Mouse (Mus musculus): ENCODE results near the gene Rinl. TPM values are rescaled to one million over a fixed set of nuclear protein-coding genes. Genes with fewer than 3 reads are reported as not detected.
A peak's percentile ranks its signal among the peaks of the same experiment; 100 is the strongest.

Rinl gene
- polyA plus RNA-seq, 1 experiment from 2014 or later = 12.0 TPM

DNA sequence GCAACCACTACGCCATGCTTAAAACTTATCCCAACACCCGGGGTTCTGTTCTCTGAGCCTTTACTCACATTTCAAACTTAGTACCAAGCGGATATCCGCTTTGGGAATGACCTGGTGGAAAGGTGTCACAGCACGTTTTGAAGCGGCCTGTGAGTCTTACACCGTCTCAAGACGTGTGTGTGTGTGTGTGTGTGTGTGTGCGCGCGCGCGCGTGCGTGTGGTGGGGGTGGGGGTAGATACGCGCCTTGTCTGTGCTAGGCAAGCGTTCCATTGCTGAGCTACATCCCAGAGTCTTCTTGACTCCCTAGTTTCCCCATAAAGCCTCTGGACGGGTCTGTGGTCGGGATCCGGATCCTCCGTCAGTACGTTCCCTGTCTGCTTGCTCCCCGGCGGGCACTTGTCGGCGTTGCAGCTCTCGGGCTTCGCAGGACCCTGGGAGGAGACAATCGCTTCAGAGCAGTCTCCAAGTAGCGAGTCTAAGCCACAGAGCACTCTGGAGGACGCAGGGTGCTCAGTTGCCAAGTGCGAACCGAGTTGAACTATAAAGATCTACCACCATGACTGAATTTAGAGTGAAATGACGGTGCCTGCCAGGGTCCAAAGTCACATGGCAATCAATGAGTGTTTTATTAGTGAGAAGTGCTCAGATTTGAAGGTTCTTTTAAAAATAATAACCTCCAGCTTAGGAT is 20.8 kb downstream of the Rinl start:
- WGBS (ENCODE audit: insufficient replicate concordance) = under 1% methylated on average over 35 of the region's 35 CpGs
- peak overlapping the region; percentile 95 for H3K4me2 ChIP-seq
- H3K9me3 ChIP-seq (replicated peaks) = no peaks in the 10 kb centered on the region
- peak; percentile 53 for DNase-seq
- H3K36me3 ChIP-seq = peaks cover 30% of the 10 kb centered on the region
- peak overlapping the region; percentile 93 for H3K9ac ChIP-seq
- peaks cover 49% of the 10 kb centered on the region for H3K4me1 ChIP-seq (replicated peaks)
- peak overlapping the region; percentile 84 for H3K4me3 ChIP-seq (replicated peaks)
- H3K27me3 ChIP-seq = no peaks in the 10 kb centered on the region
- peak; percentile 33 for ATAC-seq (ENCODE audit: low read depth)
- H3K27ac ChIP-seq = peak overlapping the region; percentile 99

DNA sequence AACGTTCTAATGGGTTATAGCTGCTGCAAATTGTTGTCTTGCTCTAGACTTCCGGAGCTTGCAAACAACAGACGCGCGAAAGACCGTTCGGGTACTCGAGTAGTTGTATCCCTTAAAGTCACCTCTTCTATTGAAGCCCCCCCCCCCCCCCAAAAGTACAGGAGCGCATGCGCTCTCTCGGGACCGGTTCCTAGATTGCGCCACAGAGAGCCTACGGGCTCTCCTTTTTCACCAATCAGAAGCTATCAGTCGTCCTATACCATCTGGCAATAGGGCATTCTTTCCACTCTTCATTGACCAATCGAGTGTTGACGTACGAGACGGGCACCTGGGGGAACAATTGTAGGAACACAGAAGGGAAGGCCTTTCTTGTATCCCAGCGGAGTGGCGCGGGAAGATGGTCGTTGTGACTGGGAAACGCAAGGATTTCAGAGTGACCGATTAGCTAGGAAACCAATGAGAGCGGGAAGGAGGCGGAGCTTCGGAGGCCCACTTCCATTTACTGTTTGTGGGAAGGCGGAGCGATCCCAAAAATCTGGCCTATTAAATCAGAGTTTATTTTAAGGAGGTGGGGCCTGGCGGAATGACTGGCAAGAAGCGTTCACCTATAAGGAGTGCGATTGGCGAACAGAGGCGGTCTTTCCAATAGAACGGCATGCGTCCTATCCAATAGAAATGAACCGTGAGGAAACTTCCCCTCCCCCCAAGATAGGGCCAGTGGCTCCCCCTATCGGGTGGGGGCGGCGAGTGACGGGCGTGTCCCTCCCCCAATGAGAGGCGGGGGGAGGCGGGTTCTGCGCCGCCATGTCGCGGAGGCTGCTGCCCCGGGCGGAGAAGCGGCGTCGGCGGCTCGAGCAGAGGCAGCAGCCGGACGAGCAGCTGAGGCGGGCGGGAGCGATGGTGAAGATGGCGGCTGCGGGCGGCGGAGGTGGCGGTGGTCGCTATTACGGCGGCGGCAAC is 21.6 kb downstream of the Rinl start:
- no peaks in the 10 kb centered on the region for H3K9me3 ChIP-seq (replicated peaks)
- H3K27ac ChIP-seq = peak overlapping the region; percentile 99
- WGBS (ENCODE audit: insufficient replicate concordance) = under 1% methylated on average over 70 of the region's 70 CpGs
- ATAC-seq (ENCODE audit: low read depth) (peak; percentile 86), DNase-seq (peak; percentile 98)
- peaks cover 54% of the 10 kb centered on the region for H3K4me1 ChIP-seq (replicated peaks)
- H3K9ac ChIP-seq = peak overlapping the region; percentile 93
- H3K27me3 ChIP-seq = no peaks in the 10 kb centered on the region
- H3K36me3 ChIP-seq = peaks cover 38% of the 10 kb centered on the region
- peak overlapping the region; percentile 86 for H3K4me3 ChIP-seq (replicated peaks)
- H3K4me2 ChIP-seq = peak overlapping the region; percentile 95

DNA sequence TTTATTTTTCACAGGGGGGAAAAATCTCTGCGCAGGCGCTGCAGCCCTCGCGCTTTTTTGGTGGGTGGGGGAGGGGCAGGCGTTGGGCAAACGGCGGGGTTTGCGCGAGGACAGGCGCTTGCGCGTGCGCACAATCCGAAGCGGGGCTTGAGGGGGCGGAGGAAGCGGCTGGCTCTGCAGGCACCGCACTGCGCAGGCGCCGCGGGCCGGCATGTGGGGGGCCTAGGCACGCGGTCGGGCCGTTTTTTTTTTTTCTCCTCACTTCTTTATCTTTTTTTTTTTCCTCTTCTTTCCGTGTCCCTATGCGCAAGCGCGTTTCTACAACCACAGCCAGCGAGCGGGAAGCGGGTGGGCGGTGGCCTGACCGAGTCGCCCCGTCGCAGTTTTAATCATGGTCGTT is 22.5 kb downstream of the Rinl start:
- Histone ChIP-seq H3K4me2 (peak overlapping the region; percentile 89), H3K27ac (peak overlapping the region; percentile 95), H3K4me3 (replicated peaks) (peak overlapping the region; percentile 86), H3K36me3 (peaks cover 46% of the 10 kb centered on the region), H3K9ac (peak overlapping the region; percentile 86), H3K9me3 (replicated peaks) (no peaks in the 10 kb centered on the region), H3K4me1 (replicated peaks) (peaks cover 62% of the 10 kb centered on the region), H3K27me3 (no peaks in the 10 kb centered on the region)
- WGBS (ENCODE audit: insufficient replicate concordance) = under 1% methylated on average over 40 of the region's 40 CpGs
- peak; percentile 91 for DNase-seq
- peak; percentile 47 for ATAC-seq (ENCODE audit: low read depth)

DNA sequence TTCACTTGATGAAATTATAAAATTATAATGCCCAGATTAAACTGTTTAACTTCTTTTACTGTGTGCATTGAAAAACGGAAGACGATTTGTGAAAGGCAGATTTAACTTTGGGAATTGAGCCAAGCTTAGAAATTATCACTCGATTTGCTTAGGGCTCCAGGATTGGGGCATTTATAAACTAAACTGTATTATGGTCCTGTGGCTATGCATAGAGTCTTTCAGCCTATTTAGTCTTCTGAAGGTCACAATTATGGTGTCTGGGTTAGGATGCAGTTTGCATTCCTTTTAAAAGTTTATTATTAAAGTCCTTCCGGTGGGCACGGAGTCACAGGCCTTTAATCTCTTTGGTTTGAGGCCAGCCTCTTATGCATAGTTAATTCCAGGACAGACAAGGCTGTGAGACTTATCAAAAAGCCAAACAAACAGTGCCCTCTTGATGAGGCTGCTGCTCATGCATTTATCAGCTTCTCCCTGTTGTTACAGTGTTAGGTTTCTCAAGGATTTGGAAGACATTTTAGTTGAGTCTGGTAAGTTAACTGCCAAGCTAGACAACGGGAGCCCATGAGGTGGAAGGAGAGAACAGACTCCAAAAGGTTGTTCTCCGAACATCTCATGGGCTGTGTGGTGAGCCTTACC is 23.0 kb downstream of the Rinl start:
- 9% methylated on average over 7 of the region's 7 CpGs for WGBS (ENCODE audit: insufficient replicate concordance)
- DNase-seq = no peak
- Histone ChIP-seq H3K36me3 (peaks cover 52% of the 10 kb centered on the region), H3K27me3 (no peaks in the 10 kb centered on the region), H3K9me3 (replicated peaks) (no peaks in the 10 kb centered on the region), H3K27ac (peak overlapping the region; percentile 95), H3K4me2 (peak overlapping the region; percentile 89), H3K4me1 (replicated peaks) (peaks cover 66% of the 10 kb centered on the region), H3K4me3 (replicated peaks) (peak overlapping the region; percentile 86), H3K9ac (peak overlapping the region; percentile 86)
- ATAC-seq (ENCODE audit: low read depth) = no peak

DNA sequence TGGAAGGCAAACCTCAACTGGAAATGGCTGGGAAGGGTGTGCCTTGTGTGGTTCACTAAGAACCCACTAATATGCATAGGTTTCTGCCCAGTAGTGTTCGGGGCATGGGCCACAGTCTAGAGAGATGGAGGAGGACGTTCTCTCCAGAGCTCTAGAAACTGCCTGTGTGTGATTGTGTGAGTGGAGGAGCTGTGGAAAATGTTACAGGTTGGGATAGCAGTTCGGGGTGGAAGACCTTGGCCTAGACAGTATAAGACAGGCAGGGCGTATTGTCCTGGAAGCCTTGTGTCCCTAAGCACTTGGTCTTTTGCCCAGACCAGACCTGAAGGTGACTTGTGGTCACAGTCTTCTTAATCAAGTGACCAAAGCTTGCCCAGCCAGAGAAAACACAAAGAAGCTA is 23.7 kb downstream of the Rinl start:
- Histone ChIP-seq H3K4me2 (peak overlapping the region; percentile 89), H3K4me1 (replicated peaks) (peaks cover 69% of the 10 kb centered on the region), H3K4me3 (replicated peaks) (peak overlapping the region; percentile 86), H3K9ac (peak overlapping the region; percentile 86), H3K9me3 (replicated peaks) (no peaks in the 10 kb centered on the region), H3K36me3 (peaks cover 58% of the 10 kb centered on the region), H3K27me3 (no peaks in the 10 kb centered on the region), H3K27ac (peak overlapping the region; percentile 95)
- ATAC-seq (ENCODE audit: low read depth) (no peak), DNase-seq (no peak)
- 54% methylated on average over 4 of the region's 4 CpGs for WGBS (ENCODE audit: insufficient replicate concordance)

DNA sequence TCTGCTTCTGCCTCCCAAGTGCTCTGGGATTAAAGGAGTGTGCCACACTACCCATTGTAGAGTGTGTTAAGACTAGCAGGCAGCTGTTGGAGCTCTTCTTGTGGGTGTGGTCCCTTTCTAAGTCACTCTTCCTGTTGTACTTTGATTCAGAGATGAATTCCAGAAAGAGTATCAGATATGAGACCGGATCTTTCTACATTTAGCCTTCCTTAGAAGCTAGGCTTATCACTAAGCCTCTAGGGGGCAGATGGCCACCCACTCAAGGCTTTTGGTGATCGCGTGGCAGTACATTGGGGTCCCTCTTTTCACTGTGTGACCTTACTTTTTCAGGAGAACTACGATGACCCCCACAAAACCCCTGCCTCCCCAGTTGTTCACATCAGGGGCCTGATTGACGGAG is 24.2 kb downstream of the Rinl start:
- ATAC-seq (ENCODE audit: low read depth) = no peak

DNA sequence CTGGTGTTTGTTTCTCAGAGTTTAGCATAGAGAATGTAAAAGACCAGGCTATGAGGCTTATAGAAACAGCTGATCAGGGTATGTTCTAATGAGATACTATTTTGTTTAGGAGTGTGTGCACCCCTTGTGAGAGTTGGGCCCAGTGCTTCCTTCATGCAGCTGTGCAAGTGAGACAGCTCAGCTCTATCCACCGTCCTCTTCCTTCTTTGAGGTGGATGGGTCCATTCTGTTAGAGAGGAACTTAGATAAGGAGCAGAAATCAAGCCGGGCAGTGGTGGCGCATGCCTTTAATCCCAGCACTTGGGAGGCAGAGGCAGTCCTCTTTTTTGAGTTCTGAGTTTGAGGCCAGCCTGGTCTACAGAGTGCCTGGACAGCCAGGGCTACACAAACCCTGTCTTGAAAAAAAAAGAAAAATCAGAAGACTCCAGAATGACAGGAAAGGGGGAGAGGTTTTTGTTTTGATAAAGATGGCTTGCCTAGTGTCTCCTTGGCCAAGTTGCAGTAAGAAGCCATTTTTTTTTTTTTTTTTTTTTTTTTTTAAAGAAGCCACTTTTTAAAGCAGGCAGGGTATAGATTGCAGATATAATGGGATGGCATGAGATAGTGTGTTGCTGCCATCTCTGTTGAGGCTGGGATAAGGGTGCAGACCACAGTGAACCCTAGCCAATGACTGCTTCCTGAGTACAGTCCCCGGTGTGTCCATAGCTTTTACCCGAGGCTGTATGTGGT is 25.7 kb downstream of the Rinl start:
- Histone ChIP-seq H3K4me1 (replicated peaks) (peaks cover 77% of the 10 kb centered on the region), H3K27me3 (no peaks in the 10 kb centered on the region), H3K4me3 (replicated peaks) (no peak overlapping the region), H3K9ac (0 out of 2 replicates have a peak overlapping the region, but pooled peaks have one; percentile 86), H3K4me2 (peak overlapping the region; percentile 89), H3K9me3 (replicated peaks) (no peaks in the 10 kb centered on the region), H3K27ac (peak overlapping the region; percentile 95; the same call in 1 of the 2 replicates), H3K36me3 (peaks cover 79% of the 10 kb centered on the region)
- ATAC-seq (ENCODE audit: low read depth) = no peak
- 59% methylated on average over 5 of the region's 5 CpGs for WGBS (ENCODE audit: insufficient replicate concordance)
- no peak for DNase-seq

More for the DNA sequence above, 24.2 kb downstream of the Rinl start:
- DNase-seq = no peak
- Histone ChIP-seq H3K4me3 (replicated peaks) (peak overlapping the region; percentile 86), H3K4me1 (replicated peaks) (peaks cover 69% of the 10 kb centered on the region), H3K36me3 (peaks cover 64% of the 10 kb centered on the region), H3K9me3 (replicated peaks) (no peaks in the 10 kb centered on the region), H3K27me3 (no peaks in the 10 kb centered on the region), H3K4me2 (peak overlapping the region; percentile 89), H3K9ac (peak overlapping the region; percentile 86), H3K27ac (peak overlapping the region; percentile 95)
- 68% methylated on average over 5 of the region's 5 CpGs for WGBS (ENCODE audit: insufficient replicate concordance)

DNA sequence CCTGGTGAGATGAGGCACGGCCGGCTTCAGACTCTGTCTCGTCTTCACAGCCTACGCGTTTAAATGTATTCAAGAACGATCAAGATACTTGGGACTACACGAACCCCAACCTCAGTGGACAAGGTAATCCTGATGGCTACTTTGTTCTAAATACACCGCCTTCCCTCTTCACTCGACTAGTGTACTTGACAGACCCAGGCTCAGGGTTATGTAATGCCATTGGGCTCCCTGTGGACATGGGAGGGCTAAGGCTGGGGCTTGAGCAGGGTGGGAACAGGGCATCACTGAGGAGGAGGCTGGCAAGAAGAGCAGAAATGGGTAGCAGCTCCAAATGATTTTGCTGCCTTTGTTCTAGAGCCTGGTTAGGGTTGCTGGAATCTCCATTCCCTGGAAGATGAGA is 26.5 kb downstream of the Rinl start:
- Histone ChIP-seq H3K4me2 (no peak overlapping the region), H3K36me3 (peaks cover 86% of the 10 kb centered on the region), H3K9me3 (replicated peaks) (no peaks in the 10 kb centered on the region), H3K9ac (no peak overlapping the region), H3K27ac (no peak overlapping the region), H3K27me3 (no peaks in the 10 kb centered on the region), H3K4me3 (replicated peaks) (no peak overlapping the region), H3K4me1 (replicated peaks) (peaks cover 85% of the 10 kb centered on the region)
- DNase-seq (no peak), ATAC-seq (ENCODE audit: low read depth) (no peak)
- 90% methylated on average over 9 of the region's 9 CpGs for WGBS (ENCODE audit: insufficient replicate concordance)

DNA sequence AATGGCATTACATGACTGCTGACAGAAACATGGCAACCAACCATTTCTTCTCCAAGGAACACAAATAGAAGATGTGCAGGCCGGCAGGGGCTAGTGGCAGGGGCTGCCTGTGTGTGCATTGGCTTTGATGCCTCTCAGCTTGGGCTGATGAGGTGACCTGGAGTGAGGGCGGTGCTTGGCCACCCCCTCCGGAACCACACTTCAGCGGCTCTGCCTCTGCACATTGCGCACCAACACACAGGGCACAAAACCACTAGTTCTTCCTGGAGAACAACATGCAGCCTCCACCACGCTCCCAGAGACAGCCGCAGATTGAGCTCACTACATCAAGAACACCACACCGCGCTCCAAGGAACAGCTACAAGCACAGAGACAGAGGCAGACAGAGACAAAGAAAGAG is 27.4 kb downstream of the Rinl start:
- Histone ChIP-seq H3K4me2 (no peak overlapping the region), H3K9me3 (replicated peaks) (no peaks in the 10 kb centered on the region), H3K9ac (no peak overlapping the region), H3K4me3 (replicated peaks) (no peak overlapping the region), H3K27ac (no peak overlapping the region), H3K27me3 (no peaks in the 10 kb centered on the region), H3K4me1 (replicated peaks) (peaks cover 94% of the 10 kb centered on the region), H3K36me3 (peaks cover 96% of the 10 kb centered on the region)
- DNase-seq = no peak
- 83% methylated on average over 9 of the region's 9 CpGs for WGBS (ENCODE audit: insufficient replicate concordance)
- ATAC-seq (ENCODE audit: low read depth) = no peak

DNA sequence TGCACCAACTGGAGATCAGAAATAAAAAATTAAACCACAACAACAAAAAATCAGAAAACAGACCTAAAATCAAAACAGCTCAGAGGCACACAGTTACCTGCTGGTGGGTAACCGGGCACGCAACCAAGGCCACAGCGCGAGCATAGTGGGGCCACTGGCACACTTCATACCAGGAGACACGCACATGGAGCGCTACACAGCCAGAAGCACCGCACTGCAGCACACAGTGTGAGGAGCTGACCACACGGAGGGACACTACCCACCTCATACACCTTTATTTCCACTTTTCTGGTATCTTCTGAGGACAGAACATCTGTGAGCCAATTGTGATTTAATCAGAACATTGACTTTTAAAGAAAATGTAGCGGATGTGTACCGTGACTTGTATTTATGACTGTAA is 28.2 kb downstream of the Rinl start:
- H3K27me3 ChIP-seq = no peaks in the 10 kb centered on the region
- no peak overlapping the region for H3K4me2 ChIP-seq
- H3K36me3 ChIP-seq = peaks cover 100% of the 10 kb centered on the region
- no peaks in the 10 kb centered on the region for H3K9me3 ChIP-seq (replicated peaks)
- H3K4me3 ChIP-seq (replicated peaks) = 0 out of 2 replicates have a peak overlapping the region, but pooled peaks have one; percentile 4
- no peak overlapping the region for H3K27ac ChIP-seq
- ATAC-seq (ENCODE audit: low read depth) (no peak), DNase-seq (no peak)
- H3K4me1 ChIP-seq (replicated peaks) = peaks cover 96% of the 10 kb centered on the region
- 90% methylated on average over 10 of the region's 10 CpGs for WGBS (ENCODE audit: insufficient replicate concordance)
- no peak overlapping the region for H3K9ac ChIP-seq
